Mouse (Mus musculus) T-helper 2 cell (primary cell): ENCODE measurements around the gene Hist2h2bb.
"Not testable (repeated sequence)": the region's sequence is repeated elsewhere in the genome, so short reads cannot be mapped to it uniquely, and the experiment has no call there.

Source experiments
- in situ Hi-C: fragments of 300-600 bp; cut with MboI, MseI; formaldehyde crosslinking; loops from one replicate; pipeline ENCODE4 v1.15.1; 2025; ENCODE audit warnings: high pct_unique_total_duplicates

Gene Hist2h2bb

DNA sequence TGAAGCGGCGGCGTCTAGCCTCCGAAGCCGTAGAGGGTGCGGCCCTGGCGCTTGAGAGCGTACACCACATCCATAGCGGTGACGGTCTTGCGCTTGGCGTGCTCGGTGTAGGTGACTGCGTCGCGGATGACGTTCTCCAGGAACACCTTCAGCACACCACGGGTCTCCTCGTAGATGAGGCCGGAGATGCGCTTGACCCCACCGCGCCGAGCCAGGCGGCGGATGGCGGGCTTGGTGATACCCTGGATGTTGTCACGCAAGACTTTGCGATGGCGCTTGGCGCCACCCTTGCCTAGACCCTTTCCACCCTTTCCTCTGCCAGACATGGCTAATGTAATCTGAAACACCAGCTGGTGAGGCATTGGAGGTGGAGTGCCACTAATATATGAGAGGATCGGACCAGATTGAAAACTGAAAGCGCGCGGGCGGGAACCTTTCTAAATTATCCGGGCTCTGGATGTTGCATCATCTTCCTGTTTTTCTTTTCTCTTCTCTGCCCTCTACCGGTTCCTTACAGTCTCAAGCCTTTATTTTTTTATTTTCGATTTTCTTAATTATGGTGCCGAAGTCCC lies 6.5 kb upstream of the Hist2h2bb start, which contains the start of gene Hist2h4:
Hist2h4 (minus strand) TSS at position 333 of the 572 bp plus-strand sequence.
- in situ Hi-C loops = loop anchor here (10.0 kb wide), 1 partner anchor 588 kb away; no protein-coding TSS in a partner anchor

DNA sequence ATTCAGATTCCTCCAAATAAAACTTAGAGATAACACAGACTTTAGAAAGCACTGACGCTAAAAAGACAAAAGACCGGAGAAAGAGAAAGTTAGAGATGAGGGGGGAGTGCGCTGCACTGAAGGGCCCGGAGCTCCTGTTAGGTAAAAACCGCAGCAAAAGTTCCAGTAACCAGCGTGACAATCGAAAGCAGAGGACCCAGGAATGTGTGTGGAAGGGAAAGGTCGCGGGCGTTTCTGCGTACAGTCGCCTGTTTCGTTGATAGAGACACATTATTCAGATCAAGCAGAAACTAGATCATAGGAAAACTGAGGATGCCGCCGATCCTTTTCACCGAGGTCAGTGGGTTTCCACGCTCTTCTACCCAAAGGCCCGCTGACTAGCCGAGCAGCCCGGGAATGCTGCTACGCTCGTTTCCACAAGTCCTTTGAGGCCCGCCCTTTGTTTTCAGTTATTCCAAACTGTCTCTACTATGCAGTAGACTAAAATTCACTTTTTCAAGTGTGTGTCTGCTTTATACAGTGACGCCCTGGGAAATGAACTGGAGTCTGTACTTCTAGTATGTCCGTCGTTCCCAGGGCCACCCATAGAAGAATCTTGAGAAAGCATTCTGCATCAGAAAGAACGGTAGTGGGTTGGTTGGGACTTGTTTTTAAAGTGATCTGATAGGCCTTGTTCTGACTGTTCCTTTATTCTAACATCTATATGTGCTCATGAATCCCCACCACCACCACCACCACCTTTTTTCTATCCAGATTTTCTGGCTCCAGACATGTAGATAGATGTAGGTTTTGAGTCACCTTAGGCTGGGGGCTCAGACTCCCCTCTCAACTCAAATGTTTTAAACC lies 5.8 kb upstream of the Hist2h2bb start:
- in situ Hi-C loops = loop anchor here (10.0 kb wide), 1 partner anchor 589 kb away; no protein-coding TSS in a partner anchor

- in situ Hi-C loops = loop anchor here (10.0 kb wide), 1 partner anchor 590 kb away; no protein-coding TSS in a partner anchor
These were observed 5.1 kb upstream of the Hist2h2bb start for GRCm38 (mm10) chr3:96264404-96264949.

DNA sequence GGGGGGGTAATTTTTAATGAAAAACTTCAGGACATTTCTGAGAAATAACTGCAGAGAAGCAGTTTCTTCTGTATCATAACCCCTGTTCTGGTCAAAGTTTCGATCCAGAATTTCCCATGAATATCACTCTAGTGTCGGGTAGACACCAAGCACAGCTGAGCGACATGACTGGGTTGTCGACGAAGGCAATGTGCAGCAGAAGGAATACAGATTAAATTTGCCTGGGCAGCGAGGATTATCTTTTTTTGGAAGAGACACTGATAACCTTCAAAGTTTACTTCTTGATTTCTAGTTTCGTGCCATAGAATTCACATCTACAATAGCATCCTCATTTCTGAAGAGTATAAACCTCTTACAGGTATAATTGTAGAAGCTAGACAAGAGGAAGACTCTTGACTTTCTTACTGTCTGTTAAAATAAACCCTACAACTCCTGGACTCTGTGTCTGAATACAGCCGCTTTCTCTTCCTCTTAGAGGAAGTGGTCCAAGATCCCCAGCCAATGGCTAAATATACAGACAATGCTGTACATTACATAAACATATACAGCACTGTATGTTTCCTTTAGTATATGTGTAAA lies 3.3 kb upstream of the Hist2h2bb start:
- in situ Hi-C loops = loop anchor here (10.0 kb wide), 1 partner anchor 591 kb away; no protein-coding TSS in a partner anchor

DNA sequence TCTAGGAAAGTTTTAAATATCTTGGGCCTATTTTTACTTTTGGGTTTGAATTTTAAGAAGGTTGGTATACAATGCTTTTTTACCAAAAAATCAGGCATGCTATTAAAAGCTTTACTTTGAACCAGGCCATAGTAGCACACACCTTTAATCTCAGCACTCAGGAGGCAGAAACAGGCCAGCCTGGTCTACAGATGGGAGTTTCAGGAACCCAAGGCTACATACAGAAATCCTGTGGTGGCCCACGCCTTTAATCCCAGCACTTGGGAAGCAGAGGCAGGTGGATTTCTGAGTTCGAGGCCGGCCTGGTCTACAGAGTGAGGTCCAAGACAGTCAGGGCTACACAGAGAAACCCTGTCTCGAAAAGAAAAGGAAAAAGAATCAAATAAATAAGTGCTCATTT lies 2.0 kb upstream of the Hist2h2bb start:
- in situ Hi-C loops = loop anchor here (10.0 kb wide), 1 partner anchor 593 kb away; no protein-coding TSS in a partner anchor

GRCm38 (mm10) chr3:96268051-96268775 lies 1.3 kb upstream of the Hist2h2bb start, which contains the start of gene Hist2h3b:
Hist2h3b (plus strand) TSS chr3:96268654.
- in situ Hi-C loops = loop anchor here (10.0 kb wide), 1 partner anchor 593 kb away; no protein-coding TSS in a partner anchor

DNA sequence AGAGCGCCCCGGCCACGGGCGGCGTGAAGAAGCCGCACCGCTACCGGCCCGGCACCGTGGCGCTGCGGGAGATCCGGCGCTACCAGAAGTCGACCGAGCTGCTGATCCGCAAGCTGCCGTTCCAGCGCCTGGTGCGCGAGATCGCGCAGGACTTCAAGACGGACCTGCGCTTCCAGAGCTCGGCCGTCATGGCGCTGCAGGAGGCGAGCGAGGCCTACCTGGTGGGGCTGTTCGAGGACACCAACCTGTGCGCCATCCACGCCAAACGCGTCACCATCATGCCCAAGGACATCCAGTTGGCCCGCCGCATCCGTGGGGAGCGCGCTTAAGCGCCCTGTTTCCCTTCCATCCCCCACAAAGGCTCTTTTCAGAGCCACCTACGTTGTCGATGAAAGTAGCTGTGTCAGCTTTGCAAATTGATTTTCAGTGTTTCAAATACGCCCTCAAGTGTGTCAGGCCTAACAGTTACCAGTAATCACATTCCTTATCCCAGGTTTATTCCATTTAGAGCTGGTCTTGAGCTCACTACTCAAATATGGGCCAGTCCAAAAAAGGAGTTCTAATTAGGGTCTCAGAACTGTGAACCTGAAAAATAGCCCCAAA lies 675 bp upstream of the Hist2h2bb start:
- in situ Hi-C loops = loop anchor here (10.0 kb wide), 1 partner anchor 594 kb away; no protein-coding TSS in a partner anchor

GRCm38 (mm10) chr3:96273591-96274465 lies 4.3 kb downstream of the Hist2h2bb start:
- in situ Hi-C loops = no loop called here

- in situ Hi-C loops = no loop called here
These were observed 7.9 kb downstream of the Hist2h2bb start for GRCm38 (mm10) chr3:96277428-96277799.

GRCm38 (mm10) chr3:96277800-96278624 lies 8.5 kb downstream of the Hist2h2bb start:
- in situ Hi-C loops = no loop called here

- in situ Hi-C loops = loop anchor here (5.0 kb wide), 1 partner anchor 47 kb away; no protein-coding TSS in a partner anchor
These were observed 11.1 kb downstream of the Hist2h2bb start for GRCm38 (mm10) chr3:96280660-96281059.

- in situ Hi-C loops = loop anchor here (5.0 kb wide), 1 partner anchor 43 kb away; no protein-coding TSS in a partner anchor
These were observed 14.9 kb downstream of the Hist2h2bb start for GRCm38 (mm10) chr3:96284457-96284856.

GRCm38 (mm10) chr3:96287334-96287733 lies 17.8 kb downstream of the Hist2h2bb start:
- in situ Hi-C loops = not testable (repeated sequence)

DNA sequence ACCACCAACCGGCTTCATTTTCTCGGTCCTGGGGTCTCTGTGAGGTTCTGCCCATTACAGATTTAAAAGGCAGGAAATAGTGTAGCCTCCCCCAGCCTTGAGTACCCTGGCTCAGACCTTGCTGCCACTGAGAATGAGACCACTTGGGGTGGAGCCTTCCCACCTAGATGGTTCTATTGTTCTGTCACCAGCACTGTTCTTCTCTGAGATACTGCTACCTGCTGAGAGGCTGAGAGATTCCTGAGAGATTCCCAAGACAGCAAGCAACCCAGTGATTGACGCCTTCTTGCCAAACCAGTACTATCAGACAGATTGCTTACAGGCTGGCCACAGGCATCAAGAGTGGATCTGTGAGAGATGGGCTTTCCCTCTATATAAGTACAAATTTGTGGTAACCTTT lies 19.6 kb downstream of the Hist2h2bb start:
- in situ Hi-C loops = no loop called here

- in situ Hi-C loops = not testable (repeated sequence)
These were observed 21.2 kb downstream of the Hist2h2bb start for GRCm38 (mm10) chr3:96290727-96291126.

GRCm38 (mm10) chr3:96292641-96293040 lies 23.1 kb downstream of the Hist2h2bb start:
- in situ Hi-C loops = no loop called here

GRCm38 (mm10) chr3:96293368-96293767 lies 23.8 kb downstream of the Hist2h2bb start:
- in situ Hi-C loops = no loop called here

DNA sequence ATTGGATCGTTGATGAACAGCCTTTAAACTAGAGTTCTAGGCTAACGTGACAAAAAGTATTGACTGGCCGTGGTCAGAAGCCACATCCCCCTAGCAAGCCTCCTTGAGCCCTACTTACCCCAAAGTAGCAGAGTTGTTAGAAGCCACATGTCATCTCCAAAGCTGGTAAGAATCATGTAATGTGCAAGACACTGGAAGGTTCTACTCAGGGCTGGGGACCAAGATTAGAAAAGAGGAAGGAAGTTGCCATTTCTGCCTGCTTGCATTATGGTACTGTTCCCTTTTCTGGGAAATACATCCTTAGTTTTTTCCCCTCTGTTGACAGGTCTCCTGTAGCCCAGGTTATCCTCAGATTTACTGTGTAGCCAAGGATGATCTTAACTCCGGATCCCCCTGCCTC lies 24.2 kb downstream of the Hist2h2bb start, which contains the start of gene Fcgr1:
Fcgr1 (minus strand) TSS at position 183 of the 400 bp plus-strand sequence.
- in situ Hi-C loops = no loop called here
